Mouse (Mus musculus): ENCODE results near the gene Ubash3a.

GRCm38 (mm10) chr17:31265831-31266230, 58.2 kb downstream of the Ubash3a start:
- TF ChIP-seq CTCF (IDR thresholded peaks at IDR 0.05; ENCODE audit: insufficient read depth, low read length) (no peak), POLR2A (IDR thresholded peaks at IDR 0.05; ENCODE audit: borderline replicate concordance, extremely low read depth, low read depth, low read length) (no peak)

Measured in lung, adult 2 months (tissue).